Mouse (Mus musculus): ENCODE results near the gene Mgmt. TPM values are rescaled to one million over a fixed set of nuclear protein-coding genes. Genes with fewer than 3 reads are reported as not detected.

Mgmt gene
- polyA plus RNA-seq, 1 experiment: 1.6 TPM

DNA sequence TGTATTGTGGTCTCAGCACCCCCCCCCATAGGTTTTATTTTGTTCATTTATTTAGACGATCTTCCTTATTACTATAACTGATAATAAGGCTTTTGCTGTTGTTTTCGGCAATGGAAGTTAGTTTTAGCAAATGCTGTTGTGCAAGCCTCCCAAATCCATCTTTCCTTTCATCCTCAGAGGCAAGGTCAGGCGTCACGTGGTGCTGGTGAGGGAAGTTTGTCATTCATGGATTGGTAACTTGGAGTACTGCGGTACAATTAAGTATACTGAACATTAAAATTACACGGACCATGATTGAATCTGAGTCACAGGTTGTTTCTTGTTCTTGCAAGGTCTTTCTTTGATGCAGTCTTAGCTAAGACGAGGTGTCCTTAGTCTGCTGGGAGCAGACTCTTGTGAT is 77.9 kb downstream of the Mgmt start:
- no peak for TF ChIP-seq CTCF (IDR thresholded peaks at IDR 0.05; ENCODE audit: extremely low read depth, insufficient read depth, insufficient read length, insufficient replicate concordance)
- no peak for TF ChIP-seq POLR2A (IDR thresholded peaks at IDR 0.05; ENCODE audit: low read depth, low read length)
- no peaks in the 10 kb centered on the region for H3K4me1 ChIP-seq (ENCODE audit: control insufficient read depth, insufficient read depth, insufficient read length)
- no peaks in the 10 kb centered on the region for H3K36me3 ChIP-seq (ENCODE audit: control insufficient read depth, insufficient read depth, low read length)
- no peak for DNase-seq (ENCODE audit: low read depth in 1 of 2, low spot score in 2 of 2)
- no peak overlapping the region for H3K27ac ChIP-seq (ENCODE audit: insufficient read depth, low read length)
- no peaks in the 10 kb centered on the region for H3K27me3 ChIP-seq (ENCODE audit: control insufficient read depth, insufficient read depth, low read length)
- no peak overlapping the region for H3K4me3 ChIP-seq (ENCODE audit: extremely low read depth, insufficient read depth, insufficient read length)
- 94% methylated on average over 7 of the region's 7 CpGs for WGBS

DNA sequence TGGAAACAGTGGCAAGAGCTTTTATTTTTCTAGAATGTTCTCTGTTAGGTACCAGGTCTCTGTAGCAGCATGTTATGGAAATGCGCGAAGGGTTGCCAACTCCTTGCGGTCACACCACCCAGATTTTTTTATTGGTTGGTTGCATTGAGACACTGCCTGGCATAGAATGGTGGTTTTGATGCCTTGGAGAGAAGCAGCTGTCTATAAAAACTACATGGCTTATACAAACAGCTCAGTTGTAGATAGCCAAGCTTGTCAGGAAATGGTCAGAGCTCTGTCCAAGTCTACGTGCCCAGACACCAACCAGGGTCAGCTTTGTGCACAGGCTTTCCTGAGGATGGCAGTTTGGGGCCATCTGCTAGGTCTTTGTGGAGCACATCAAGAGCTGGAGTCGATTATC is 80.6 kb downstream of the Mgmt start:
- no peak overlapping the region for H3K27ac ChIP-seq (ENCODE audit: insufficient read depth, low read length)
- DNase-seq (ENCODE audit: low read depth in 1 of 2, low spot score in 2 of 2): no peak
- TF ChIP-seq CTCF (IDR thresholded peaks at IDR 0.05; ENCODE audit: extremely low read depth, insufficient read depth, insufficient read length, insufficient replicate concordance) (no peak), POLR2A (IDR thresholded peaks at IDR 0.05; ENCODE audit: low read depth, low read length) (no peak)

DNA sequence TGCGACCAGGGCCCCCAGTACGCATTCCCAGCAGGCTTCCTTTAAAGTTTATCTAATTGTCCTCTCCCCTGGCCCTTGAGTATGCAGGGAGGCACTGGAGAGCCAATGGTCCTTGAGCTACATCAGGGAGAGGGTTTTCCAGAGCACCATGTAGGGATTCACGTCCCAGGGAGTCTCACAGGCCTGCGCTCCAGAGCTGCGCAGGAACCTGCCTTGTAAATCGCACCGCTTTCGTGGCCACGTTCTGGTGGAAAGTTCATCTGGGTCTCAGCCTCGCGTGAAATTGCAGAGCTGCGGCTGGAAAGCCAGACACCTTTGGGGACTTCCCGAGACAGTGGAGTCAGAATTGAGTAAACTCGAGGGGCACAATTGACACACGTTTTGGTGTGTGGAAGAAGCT is 103.0 kb downstream of the Mgmt start:
- H3K27me3 ChIP-seq (ENCODE audit: control insufficient read depth, insufficient read depth, low read length): no peaks in the 10 kb centered on the region

More for the DNA sequence above, 80.6 kb downstream of the Mgmt start:
- Histone ChIP-seq H3K36me3 (ENCODE audit: control insufficient read depth, insufficient read depth, low read length) (no peaks in the 10 kb centered on the region), H3K27me3 (ENCODE audit: control insufficient read depth, insufficient read depth, low read length) (no peaks in the 10 kb centered on the region), H3K4me3 (ENCODE audit: extremely low read depth, insufficient read depth, insufficient read length) (no peak overlapping the region), H3K4me1 (ENCODE audit: control insufficient read depth, insufficient read depth, insufficient read length) (no peaks in the 10 kb centered on the region)
- WGBS: 94% methylated on average over 5 of the region's 5 CpGs

DNA sequence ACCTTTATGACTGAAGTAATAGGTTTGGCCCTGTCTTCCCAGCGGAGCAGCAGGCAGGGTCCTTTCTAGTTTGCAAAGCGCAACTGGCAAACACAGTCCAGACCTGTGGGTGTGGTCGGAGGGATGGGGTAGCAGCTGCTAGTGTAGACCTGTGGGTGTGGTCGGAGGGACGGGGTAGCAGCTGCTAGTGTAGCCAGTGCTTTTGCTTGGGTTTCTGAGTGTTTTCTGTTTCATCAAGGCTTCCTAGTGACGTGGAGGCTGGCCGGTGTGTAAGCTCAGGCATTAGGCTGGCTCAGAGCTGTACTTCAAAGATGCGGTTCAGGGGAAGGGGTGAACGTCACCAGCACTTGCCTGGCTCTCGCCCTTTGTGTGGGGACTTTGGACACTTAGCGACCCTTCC is 106.3 kb downstream of the Mgmt start:
- H3K27ac ChIP-seq (ENCODE audit: insufficient read depth, low read length): no peak overlapping the region
- H3K27me3 ChIP-seq (ENCODE audit: control insufficient read depth, insufficient read depth, low read length): no peaks in the 10 kb centered on the region
- H3K4me3 ChIP-seq (ENCODE audit: extremely low read depth, insufficient read depth, insufficient read length): no peak overlapping the region
- 92% methylated on average over 11 of the region's 11 CpGs for WGBS
- TF ChIP-seq POLR2A (IDR thresholded peaks at IDR 0.05; ENCODE audit: low read depth, low read length): no peak
- no peak for TF ChIP-seq CTCF (IDR thresholded peaks at IDR 0.05; ENCODE audit: extremely low read depth, insufficient read depth, insufficient read length, insufficient replicate concordance)
- no peaks in the 10 kb centered on the region for H3K4me1 ChIP-seq (ENCODE audit: control insufficient read depth, insufficient read depth, insufficient read length)
- DNase-seq (ENCODE audit: low read depth in 1 of 2, low spot score in 2 of 2): no peak
- H3K36me3 ChIP-seq (ENCODE audit: control insufficient read depth, insufficient read depth, low read length): no peaks in the 10 kb centered on the region

More for the DNA sequence above, 103.0 kb downstream of the Mgmt start:
- Histone ChIP-seq H3K36me3 (ENCODE audit: control insufficient read depth, insufficient read depth, low read length) (no peaks in the 10 kb centered on the region), H3K27ac (ENCODE audit: insufficient read depth, low read length) (no peak overlapping the region), H3K4me3 (ENCODE audit: extremely low read depth, insufficient read depth, insufficient read length) (no peak overlapping the region), H3K4me1 (ENCODE audit: control insufficient read depth, insufficient read depth, insufficient read length) (no peaks in the 10 kb centered on the region)
- no peak for DNase-seq (ENCODE audit: low read depth in 1 of 2, low spot score in 2 of 2)
- TF ChIP-seq CTCF (IDR thresholded peaks at IDR 0.05; ENCODE audit: extremely low read depth, insufficient read depth, insufficient read length, insufficient replicate concordance): no peak
- TF ChIP-seq POLR2A (IDR thresholded peaks at IDR 0.05; ENCODE audit: low read depth, low read length): no peak
- 94% methylated on average over 15 of the region's 15 CpGs for WGBS

DNA sequence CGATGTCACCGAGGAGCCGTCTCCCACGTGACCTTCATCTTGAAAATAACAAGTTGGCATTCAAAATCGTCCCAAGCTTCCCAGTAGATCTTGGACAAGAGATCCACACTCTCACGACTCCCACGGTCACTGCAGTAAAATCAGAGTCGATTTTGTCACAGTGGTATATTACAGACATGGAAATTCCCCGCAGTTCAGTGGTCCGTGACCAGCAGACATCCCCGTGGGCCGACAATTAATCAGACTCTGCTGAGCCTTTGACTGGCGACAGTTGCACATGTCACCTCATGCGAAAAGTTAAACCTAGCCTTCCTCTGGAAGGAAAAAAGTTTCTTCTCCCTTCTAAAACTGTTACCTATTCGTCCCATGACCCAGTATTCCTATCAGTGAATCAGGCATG is 106.8 kb downstream of the Mgmt start:
- Histone ChIP-seq H3K27me3 (ENCODE audit: control insufficient read depth, insufficient read depth, low read length) (no peaks in the 10 kb centered on the region), H3K36me3 (ENCODE audit: control insufficient read depth, insufficient read depth, low read length) (no peaks in the 10 kb centered on the region), H3K4me1 (ENCODE audit: control insufficient read depth, insufficient read depth, insufficient read length) (no peaks in the 10 kb centered on the region), H3K27ac (ENCODE audit: insufficient read depth, low read length) (no peak overlapping the region), H3K4me3 (ENCODE audit: extremely low read depth, insufficient read depth, insufficient read length) (no peak overlapping the region)
- WGBS: 90% methylated on average over 15 of the region's 15 CpGs
- TF ChIP-seq POLR2A (IDR thresholded peaks at IDR 0.05; ENCODE audit: low read depth, low read length) (no peak), CTCF (IDR thresholded peaks at IDR 0.05; ENCODE audit: extremely low read depth, insufficient read depth, insufficient read length, insufficient replicate concordance) (no peak)
- no peak for DNase-seq (ENCODE audit: low read depth in 1 of 2, low spot score in 2 of 2)

DNA sequence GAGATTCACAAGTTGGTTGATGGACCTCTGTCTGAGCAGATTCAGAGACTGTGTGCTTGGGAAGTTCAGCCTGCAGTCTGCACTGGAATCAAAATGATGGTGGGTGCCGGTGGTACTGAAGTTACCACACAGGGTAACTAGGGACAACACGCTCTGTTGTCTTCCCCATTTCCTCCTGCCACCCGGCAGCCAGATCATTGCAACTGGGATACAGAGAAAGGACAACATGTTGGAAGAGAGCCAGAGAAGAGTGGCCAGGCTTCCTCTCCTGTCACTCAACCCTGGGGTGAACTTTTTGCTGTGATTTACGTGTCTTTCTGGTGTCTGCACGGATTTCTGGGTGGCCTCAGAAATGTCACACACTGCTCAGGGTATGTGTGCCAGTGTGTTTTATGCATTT is 107.4 kb downstream of the Mgmt start:
- Histone ChIP-seq H3K36me3 (ENCODE audit: control insufficient read depth, insufficient read depth, low read length) (no peaks in the 10 kb centered on the region), H3K4me1 (ENCODE audit: control insufficient read depth, insufficient read depth, insufficient read length) (no peaks in the 10 kb centered on the region), H3K4me3 (ENCODE audit: extremely low read depth, insufficient read depth, insufficient read length) (no peak overlapping the region), H3K27me3 (ENCODE audit: control insufficient read depth, insufficient read depth, low read length) (no peaks in the 10 kb centered on the region), H3K27ac (ENCODE audit: insufficient read depth, low read length) (no peak overlapping the region)
- WGBS: 34% methylated on average over 5 of the region's 5 CpGs
- no peak for TF ChIP-seq CTCF (IDR thresholded peaks at IDR 0.05; ENCODE audit: extremely low read depth, insufficient read depth, insufficient read length, insufficient replicate concordance)
- TF ChIP-seq POLR2A (IDR thresholded peaks at IDR 0.05; ENCODE audit: low read depth, low read length): no peak
- no peak for DNase-seq (ENCODE audit: low read depth in 1 of 2, low spot score in 2 of 2)

DNA sequence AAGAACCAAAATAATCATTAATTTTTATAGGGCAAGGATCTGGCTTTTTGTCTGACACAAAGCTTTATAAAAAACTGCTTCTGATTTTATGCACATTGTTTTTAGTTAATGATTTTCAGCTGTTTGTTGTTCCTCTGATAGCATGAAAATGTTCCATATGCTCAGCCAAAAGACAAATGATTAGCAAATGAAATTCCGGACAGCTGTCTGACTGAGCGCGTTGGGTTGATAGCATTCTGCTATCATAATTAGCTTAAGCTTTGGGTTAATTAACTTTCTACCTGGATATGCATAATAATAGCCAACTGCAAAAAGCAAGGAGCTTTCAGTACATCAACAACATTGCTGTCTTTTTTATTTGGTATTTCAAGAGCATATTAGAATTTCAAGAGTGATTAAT is 108.0 kb downstream of the Mgmt start:
- no peaks in the 10 kb centered on the region for H3K27me3 ChIP-seq (ENCODE audit: control insufficient read depth, insufficient read depth, low read length)
- H3K4me1 ChIP-seq (ENCODE audit: control insufficient read depth, insufficient read depth, insufficient read length): no peaks in the 10 kb centered on the region
- H3K36me3 ChIP-seq (ENCODE audit: control insufficient read depth, insufficient read depth, low read length): no peaks in the 10 kb centered on the region
- 97% methylated on average over 3 of the region's 3 CpGs for WGBS
- no peak for DNase-seq (ENCODE audit: low read depth in 1 of 2, low spot score in 2 of 2)
- H3K27ac ChIP-seq (ENCODE audit: insufficient read depth, low read length): no peak overlapping the region
- no peak overlapping the region for H3K4me3 ChIP-seq (ENCODE audit: extremely low read depth, insufficient read depth, insufficient read length)
- TF ChIP-seq CTCF (IDR thresholded peaks at IDR 0.05; ENCODE audit: extremely low read depth, insufficient read depth, insufficient read length, insufficient replicate concordance) (no peak), POLR2A (IDR thresholded peaks at IDR 0.05; ENCODE audit: low read depth, low read length) (no peak)
